Mouse (Mus musculus): ENCODE results near the gene Rasgrp4.

GRCm38 (mm10) chr7:29137429-29137828 lies 2.8 kb downstream of the Rasgrp4 start:
- TF ChIP-seq CTCF (IDR thresholded peaks at IDR 0.05 in 2 of 3, conservative IDR thresholded peaks at IDR 0.05 in 1 of 3; ENCODE audit: control insufficient read depth in 1 of 3, insufficient read depth in 1 of 3, low read depth in 2 of 3, low read length in 3 of 3, poor library complexity in 1 of 3, severe bottlenecking in 1 of 3) (no peak), NELFE (IDR thresholded peaks at IDR 0.05; ENCODE audit: low read depth, low read length) (no peak), MYC (IDR thresholded peaks at IDR 0.05; ENCODE audit: low read depth, low read length) (no peak), E2F4 (IDR thresholded peaks at IDR 0.05; ENCODE audit: borderline replicate concordance, low read depth, low read length) (no peak), ETS1 (IDR thresholded peaks at IDR 0.05; ENCODE audit: low read depth, low read length) (no peak), MXI1 (IDR thresholded peaks at IDR 0.05; ENCODE audit: low read depth, low read length) (no peak), CHD2 (IDR thresholded peaks at IDR 0.05; ENCODE audit: low read length) (no peak), UBTF (IDR thresholded peaks at IDR 0.05; ENCODE audit: borderline replicate concordance, insufficient read depth, low read depth, low read length) (no peak)
